Comparison of ENCODE assay signal across 10 mouse cellular contexts in genomic region chr2:69128321-69128720, GRCm38 (mm10). TPM values are rescaled to one million over a fixed set of nuclear protein-coding genes. Genes with fewer than 3 reads are reported as not detected.
DNase-seq lines count a peak whose midpoint lies in the region; ATAC-seq and TF ChIP-seq lines count a peak whose summit lies in the region.
"Had no signal": no experiment of that assay in that cellular context is flagged by ENCODE, and none has a peak within 500 bp of the region (broad histone marks: within the 10 kb centered on the region; RNA-seq: fewer than 3 reads in every experiment).

No protein-coding gene starts in this region.

- H3K27ac ChIP-seq in forebrain, embryonic 12.5 days, result no peak overlapping the region
- no peak overlapping the region for H3K27ac ChIP-seq in forebrain, embryonic 16.5 days (ENCODE audit: low read length)
- H3K27ac ChIP-seq in kidney, postnatal 0 days, result peak overlapping the region; percentile 90
- no peak overlapping the region for H3K27ac ChIP-seq in hindbrain, embryonic 16.5 days (ENCODE audit: low read depth, low read length)
- H3K27ac ChIP-seq in limb, embryonic 10.5 days, result no peak overlapping the region
- H3K27ac ChIP-seq: liver, embryonic 14.5 days had no signal

- no peaks in the 10 kb centered on the region for H3K36me3 ChIP-seq in forebrain, embryonic 12.5 days (replicated peaks)
- H3K36me3 ChIP-seq in forebrain, embryonic 16.5 days (ENCODE audit: control insufficient read depth, insufficient read depth), result no peaks in the 10 kb centered on the region
- no peaks in the 10 kb centered on the region for H3K36me3 ChIP-seq in kidney, postnatal 0 days (ENCODE audit: insufficient read depth, low read length)
- H3K36me3 ChIP-seq in hindbrain, embryonic 16.5 days (ENCODE audit: control insufficient read depth, insufficient read depth, low read length), result no peaks in the 10 kb centered on the region
- H3K36me3 ChIP-seq in splenic B cell, adult 2 months (ENCODE audit: control insufficient read depth, insufficient read depth, low read length, poor library complexity, severe bottlenecking), result no peaks in the 10 kb centered on the region
- H3K36me3 ChIP-seq in limb, embryonic 10.5 days, result no peaks in the 10 kb centered on the region

- no peak for DNase-seq in kidney, postnatal 0 days (ENCODE audit: low spot score)
- DNase-seq in kidney, postnatal 10 days, result no peak
- peak; percentile 6 for DNase-seq in splenic B cell, adult 2 months (ENCODE audit: low read depth, low spot score)
- DNase-seq in limb, embryonic 10.5 days (ENCODE audit: low spot score), result no peak
- no peak for DNase-seq in ovary, adult 18-20 months (ENCODE audit: low spot score)
- DNase-seq: cerebellum, adult 11 months had no signal

- ATAC-seq in forebrain, embryonic 12.5 days (ENCODE audit: low FRiP score), result 0 out of 2 replicates have a peak, but pooled peaks have one; percentile 51
- no peak for ATAC-seq in forebrain, embryonic 16.5 days
- peak; percentile 43; the same call in 1 of the 2 replicates for ATAC-seq in kidney, postnatal 0 days (replicated peaks; ENCODE audit: low FRiP score, low read depth)
- peak; percentile 57; the same call in 1 of the 2 replicates for ATAC-seq in hindbrain, embryonic 16.5 days

- 80% methylated on average over 7 of the region's 7 CpGs for WGBS in forebrain, embryonic 12.5 days
- 80% methylated on average over 7 of the region's 7 CpGs for WGBS in forebrain, embryonic 16.5 days
- WGBS in kidney, postnatal 0 days, result 71% methylated on average over 7 of the region's 7 CpGs
- WGBS in hindbrain, embryonic 16.5 days, result 66% methylated on average over 7 of the region's 7 CpGs
- WGBS in limb, embryonic 10.5 days, result 82% methylated on average over 7 of the region's 7 CpGs

- no peak overlapping the region for H3K4me3 ChIP-seq in forebrain, embryonic 12.5 days (replicated peaks)
- no peak overlapping the region for H3K4me3 ChIP-seq in forebrain, embryonic 16.5 days (replicated peaks; ENCODE audit: low read length)
- H3K4me3 ChIP-seq in kidney, postnatal 0 days (replicated peaks; ENCODE audit: low read depth, low read length), result no peak overlapping the region
- no peak overlapping the region for H3K4me3 ChIP-seq in hindbrain, embryonic 16.5 days (ENCODE audit: low read length)
- H3K4me3 ChIP-seq in limb, embryonic 10.5 days, result no peak overlapping the region

- H3K27me3 ChIP-seq in forebrain, embryonic 12.5 days, result no peaks in the 10 kb centered on the region
- H3K27me3 ChIP-seq in forebrain, embryonic 16.5 days (replicated peaks; ENCODE audit: control insufficient read depth, insufficient read depth, low read length), result no peaks in the 10 kb centered on the region
- no peaks in the 10 kb centered on the region for H3K27me3 ChIP-seq in kidney, postnatal 0 days (ENCODE audit: insufficient read depth, low read length)
- no peaks in the 10 kb centered on the region for H3K27me3 ChIP-seq in hindbrain, embryonic 16.5 days (replicated peaks; ENCODE audit: control insufficient read depth, insufficient read depth, low read length)
- no peaks in the 10 kb centered on the region for H3K27me3 ChIP-seq in splenic B cell, adult 2 months (ENCODE audit: control insufficient read depth, insufficient read depth, low read length, poor library complexity, severe bottlenecking)
- H3K27me3 ChIP-seq in limb, embryonic 10.5 days (ENCODE audit: low read depth, poor library complexity, severe bottlenecking), result no peaks in the 10 kb centered on the region

- TF ChIP-seq CTCF in kidney, postnatal 0 days (IDR thresholded peaks at IDR 0.05; ENCODE audit: low read depth), result no peak

- no peak overlapping the region for H3K9ac ChIP-seq in forebrain, embryonic 12.5 days
- H3K9ac ChIP-seq in forebrain, embryonic 16.5 days (replicated peaks; ENCODE audit: low read depth, low read length), result no peak overlapping the region
- H3K9ac ChIP-seq in kidney, postnatal 0 days (ENCODE audit: low read depth, low read length), result no peak overlapping the region
- no peak overlapping the region for H3K9ac ChIP-seq in hindbrain, embryonic 16.5 days (ENCODE audit: low read depth, low read length)
- H3K9ac ChIP-seq: liver, embryonic 14.5 days had no signal

- no peaks in the 10 kb centered on the region for H3K9me3 ChIP-seq in forebrain, embryonic 12.5 days
- H3K9me3 ChIP-seq in forebrain, embryonic 16.5 days (ENCODE audit: control insufficient read depth, low read length), result no peaks in the 10 kb centered on the region
- H3K9me3 ChIP-seq in kidney, postnatal 0 days (replicated peaks; ENCODE audit: low read length), result no peaks in the 10 kb centered on the region
- H3K9me3 ChIP-seq in hindbrain, embryonic 16.5 days (ENCODE audit: control insufficient read depth, low read length), result no peaks in the 10 kb centered on the region
- H3K9me3 ChIP-seq in limb, embryonic 10.5 days (replicated peaks), result no peaks in the 10 kb centered on the region

- H3K4me2 ChIP-seq in forebrain, embryonic 12.5 days, result no peak overlapping the region
- H3K4me2 ChIP-seq in forebrain, embryonic 16.5 days (ENCODE audit: low read length), result no peak overlapping the region
- H3K4me2 ChIP-seq in kidney, postnatal 0 days (ENCODE audit: low read length), result no peak overlapping the region
- no peak overlapping the region for H3K4me2 ChIP-seq in hindbrain, embryonic 16.5 days (ENCODE audit: low read length)

- peaks cover 14% of the 10 kb centered on the region for H3K4me1 ChIP-seq in forebrain, embryonic 12.5 days
- H3K4me1 ChIP-seq in forebrain, embryonic 16.5 days (replicated peaks; ENCODE audit: control insufficient read depth, insufficient read depth, low read length), result 0 out of 2 replicates have a peak, but pooled peaks cover 5% of the 10 kb centered on the region
- H3K4me1 ChIP-seq in kidney, postnatal 0 days (replicated peaks; ENCODE audit: insufficient read depth, low read length), result peaks cover 14% of the 10 kb centered on the region; the same call in 1 of the 2 replicates
- peaks cover 2% of the 10 kb centered on the region; the same call in 1 of the 2 replicates for H3K4me1 ChIP-seq in hindbrain, embryonic 16.5 days (ENCODE audit: control insufficient read depth, insufficient read depth, low read depth, low read length)
- peaks cover 14% of the 10 kb centered on the region for H3K4me1 ChIP-seq in limb, embryonic 10.5 days

RNA-seq across cellular contexts. Expression of gene Nostrin, which starts 7.3 kb away (rescaled TPM):
- 0.43 and 0.64 TPM in 2 replicates for polyA plus RNA-seq in forebrain, embryonic 12.5 days (2016; fragmentation: Nextera tagmentation; extraction: Ambion mirVana)
- 2.0 and 2.2 TPM in 2 replicates for polyA plus RNA-seq in forebrain, embryonic 16.5 days (2015; fragmentation: Nextera tagmentation; extraction: Ambion mirVana)
- 9.8 and 10.3 TPM in 2 replicates for polyA plus RNA-seq in kidney, postnatal 0 days (2015; fragmentation: Nextera tagmentation; extraction: Ambion mirVana)
- 2.1 and 2.4 TPM in 2 replicates for polyA plus RNA-seq in hindbrain, embryonic 16.5 days (2015; fragmentation: Nextera tagmentation; extraction: Ambion mirVana)
- 0.98 and 1.4 TPM in 2 replicates for polyA plus RNA-seq in limb, embryonic 10.5 days (2016; fragmentation: Nextera tagmentation; extraction: Ambion mirVana)
